Mouse (Mus musculus): ENCODE measurements at regions not wholly inside any gene's neighbourhood (a gene's known extent, or its start where the extent isn't known, plus 50 kb on each side); places are given as distances from the start of the nearest gene placed in this dataset.

DNA sequence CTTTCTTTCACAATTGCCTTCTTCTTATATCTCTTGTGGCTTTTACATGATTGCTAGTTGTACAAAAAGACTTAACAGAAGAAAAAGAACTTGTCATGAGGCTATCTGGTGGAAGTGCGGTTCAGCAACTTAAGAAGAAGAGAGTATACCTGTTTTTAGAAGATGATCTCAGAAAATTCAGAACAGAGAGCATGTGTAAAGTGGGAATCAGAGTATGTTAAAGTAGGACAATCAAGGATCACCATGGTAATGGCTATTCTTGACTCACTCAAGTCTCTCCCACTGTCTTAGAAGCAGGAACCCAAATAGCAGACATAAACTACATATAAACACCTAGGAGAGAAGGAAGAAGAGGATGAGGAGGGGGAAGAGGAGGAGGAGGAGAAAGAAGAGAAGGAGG, 857.9 kb upstream of the Nr2f1 start:
- DNase-seq (ENCODE audit: low spot score) = no peak

DNA sequence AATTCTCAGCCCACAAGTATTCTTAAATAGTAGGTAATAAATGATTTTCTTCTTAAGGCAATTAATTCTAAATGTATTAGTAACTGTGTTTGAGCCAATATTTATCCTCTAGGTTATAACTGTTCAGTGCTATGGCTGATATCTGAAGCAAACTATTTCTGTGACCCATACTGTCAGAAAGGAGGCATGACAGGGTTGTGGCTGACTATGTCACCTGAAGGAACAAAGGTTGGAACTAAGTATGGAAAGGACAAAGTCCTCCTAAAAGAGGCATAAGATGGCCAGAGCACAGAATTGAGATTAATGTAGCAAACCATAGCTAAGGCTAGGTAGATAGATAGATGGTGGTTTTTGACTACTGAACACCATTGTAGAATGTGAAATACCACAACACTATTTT, 854.9 kb upstream of the Nr2f1 start:
- DNase-seq (ENCODE audit: low spot score) = no peak

DNA sequence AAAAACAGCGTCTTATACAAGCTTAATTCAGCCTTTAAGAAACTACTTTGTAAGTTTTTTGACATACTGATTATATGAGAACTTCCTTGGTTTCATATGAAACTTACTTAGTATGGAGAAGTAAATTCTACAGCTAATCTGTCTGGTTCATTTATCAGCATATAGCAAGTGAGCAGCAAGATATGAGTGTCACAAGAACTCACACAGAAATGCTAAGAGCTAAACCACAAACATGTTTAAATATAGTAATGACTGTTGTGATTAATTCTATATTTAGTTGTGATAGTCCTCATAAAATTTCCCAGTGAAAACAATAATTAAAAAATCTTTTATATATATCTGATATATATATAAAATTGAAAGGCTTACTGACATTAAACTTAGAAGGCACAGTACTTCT, 853.9 kb upstream of the Nr2f1 start:
- no peak for DNase-seq (ENCODE audit: low spot score)

DNA sequence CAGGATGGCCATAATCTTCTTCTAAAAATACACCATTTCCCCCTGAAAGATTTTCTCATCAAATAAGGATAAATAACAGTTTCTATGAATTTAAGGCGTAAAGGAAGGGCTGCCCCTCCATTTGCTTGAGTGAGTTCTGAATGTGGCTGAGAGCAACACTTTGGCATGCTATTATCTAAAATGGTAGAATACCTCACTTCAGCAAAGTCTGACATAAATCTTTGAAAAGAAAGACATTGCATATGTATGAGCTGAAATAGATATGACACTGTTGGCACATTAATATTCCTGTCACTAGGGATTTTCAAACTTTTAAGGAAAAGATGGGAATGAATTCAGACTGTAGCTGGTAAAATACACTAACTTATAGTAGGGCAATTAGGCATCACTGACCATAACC, 847.7 kb upstream of the Nr2f1 start:
- DNase-seq (ENCODE audit: low spot score) = no peak

DNA sequence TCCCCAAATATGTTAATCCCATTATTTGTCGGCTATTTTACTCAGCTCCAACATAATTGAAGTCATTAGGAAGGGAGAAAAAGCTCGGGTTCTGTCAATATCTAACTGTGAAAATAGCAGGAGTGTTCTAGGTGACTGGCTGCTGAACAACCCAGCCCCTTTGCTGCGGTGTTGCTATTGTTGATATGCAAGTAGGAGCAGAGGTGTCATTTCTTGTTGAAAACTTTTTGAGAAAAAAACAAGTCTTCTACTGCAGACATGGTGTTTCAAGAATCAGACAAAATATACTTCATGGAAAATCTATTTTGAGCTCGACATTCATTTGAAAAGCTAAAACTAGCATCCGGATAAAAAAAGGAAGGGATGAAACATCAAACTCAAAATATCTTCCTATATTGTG, 845.1 kb upstream of the Nr2f1 start:
- no peak for DNase-seq (ENCODE audit: low spot score)

- no peak for DNase-seq (ENCODE audit: low spot score)
Observed at GRCm38 (mm10) chr13:79037883-79038282, 838.3 kb upstream of the Nr2f1 start.

- no peak for DNase-seq (ENCODE audit: low spot score)
Observed at GRCm38 (mm10) chr13:79035276-79035675, 835.7 kb upstream of the Nr2f1 start.

DNA sequence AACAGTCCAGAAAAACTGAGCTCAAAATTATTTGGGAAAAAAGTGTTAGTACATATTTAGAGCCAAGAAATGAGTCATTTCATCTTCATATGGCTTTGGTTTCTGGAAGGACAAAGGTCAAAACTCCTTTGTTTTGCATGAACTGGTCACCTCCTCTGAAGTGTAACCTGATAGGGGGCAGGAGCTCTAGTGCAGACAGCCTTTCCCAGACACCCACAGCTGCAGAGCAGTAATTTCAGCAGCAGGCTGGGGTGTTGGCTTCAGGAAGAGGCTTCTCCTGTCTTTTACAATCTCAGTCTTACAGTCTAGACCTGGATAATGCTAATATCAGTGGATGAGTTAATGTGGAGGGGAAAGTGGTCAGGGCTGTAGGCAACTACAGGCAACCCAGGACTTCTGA, 830.4 kb upstream of the Nr2f1 start:
- DNase-seq (ENCODE audit: low spot score) = peak; percentile 4

- DNase-seq (ENCODE audit: low spot score) = peak; percentile 22
Observed at GRCm38 (mm10) chr13:79027877-79028760, 828.6 kb upstream of the Nr2f1 start.

- no peak for DNase-seq (ENCODE audit: low spot score)
Observed at GRCm38 (mm10) chr13:79025645-79026044, 826.1 kb upstream of the Nr2f1 start.

DNA sequence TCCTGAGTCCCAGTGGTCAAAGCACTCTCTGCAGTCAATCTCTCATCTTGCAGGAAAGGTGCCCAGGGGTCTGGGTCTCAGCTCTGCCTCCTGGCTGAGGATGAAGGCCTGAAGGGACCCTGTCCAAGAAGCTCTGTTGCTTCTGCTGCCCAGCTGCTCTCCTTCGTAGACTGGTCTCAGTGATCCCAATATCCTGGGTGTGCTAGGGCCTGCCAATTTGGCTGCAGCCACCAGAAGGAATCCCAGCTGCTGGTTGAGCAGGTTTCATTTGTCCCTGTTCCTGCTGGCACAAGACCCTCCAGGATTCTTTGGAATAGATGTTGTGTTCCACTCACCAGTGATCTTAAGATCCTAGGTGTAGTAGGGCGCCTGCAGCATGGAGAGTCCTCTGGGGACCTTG, 818.5 kb upstream of the Nr2f1 start:
- no peak for DNase-seq (ENCODE audit: low spot score)

GRCm38 (mm10) chr13:79003313-79003712, 803.8 kb upstream of the Nr2f1 start:
- no peak for DNase-seq (ENCODE audit: low spot score)

DNA sequence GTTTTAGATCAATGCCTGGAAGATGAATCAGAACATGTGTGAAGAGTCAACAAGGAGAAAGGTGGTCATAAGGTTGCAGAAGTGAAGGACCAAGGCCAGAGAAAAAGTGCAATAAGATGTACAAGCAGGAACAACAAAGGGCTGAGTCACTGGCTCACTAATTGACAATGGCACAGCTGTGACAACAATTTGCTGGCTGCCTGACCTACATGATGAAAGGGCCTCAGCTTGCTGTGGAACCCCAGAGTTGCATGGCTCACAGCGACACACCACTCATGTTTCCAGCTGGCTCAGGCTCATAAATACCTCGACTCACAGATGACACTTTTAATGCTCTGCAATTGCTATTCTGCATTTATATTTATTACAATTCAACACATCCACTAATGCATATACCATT, 799.3 kb upstream of the Nr2f1 start:
- no peak for DNase-seq (ENCODE audit: low spot score)

GRCm38 (mm10) chr13:78992326-78992725, 792.8 kb upstream of the Nr2f1 start:
- DNase-seq (ENCODE audit: low spot score) = no peak

- DNase-seq (ENCODE audit: low spot score) = no peak
Observed at GRCm38 (mm10) chr13:78985921-78986320, 786.4 kb upstream of the Nr2f1 start.

DNA sequence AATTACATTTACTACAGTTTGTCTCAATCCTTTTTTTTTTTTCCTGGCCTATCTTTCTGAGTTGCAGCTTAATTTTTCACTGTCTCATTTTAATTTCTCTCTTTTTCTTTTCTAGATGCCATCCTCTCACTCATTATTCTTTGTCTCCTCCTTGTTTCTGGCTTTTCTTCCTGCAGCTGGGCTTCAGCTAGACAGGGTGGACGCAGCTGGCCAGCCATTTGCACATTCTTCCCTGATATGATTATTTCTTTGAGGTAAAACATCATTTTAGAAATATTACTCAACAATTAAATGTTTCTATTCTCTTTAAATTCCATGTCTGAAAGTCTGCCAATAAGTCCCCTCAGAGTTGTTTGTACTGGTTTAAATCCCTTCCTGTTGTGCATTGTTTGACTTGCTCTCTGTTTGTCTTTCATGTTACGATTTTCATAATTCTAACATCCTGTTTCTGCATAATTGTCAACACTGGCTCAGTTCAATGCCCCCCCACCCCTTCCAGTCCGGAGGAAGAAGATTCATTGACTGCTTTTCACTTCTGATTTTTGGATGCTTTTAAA, 777.7 kb upstream of the Nr2f1 start:
- DNase-seq (ENCODE audit: low spot score) = no peak

DNA sequence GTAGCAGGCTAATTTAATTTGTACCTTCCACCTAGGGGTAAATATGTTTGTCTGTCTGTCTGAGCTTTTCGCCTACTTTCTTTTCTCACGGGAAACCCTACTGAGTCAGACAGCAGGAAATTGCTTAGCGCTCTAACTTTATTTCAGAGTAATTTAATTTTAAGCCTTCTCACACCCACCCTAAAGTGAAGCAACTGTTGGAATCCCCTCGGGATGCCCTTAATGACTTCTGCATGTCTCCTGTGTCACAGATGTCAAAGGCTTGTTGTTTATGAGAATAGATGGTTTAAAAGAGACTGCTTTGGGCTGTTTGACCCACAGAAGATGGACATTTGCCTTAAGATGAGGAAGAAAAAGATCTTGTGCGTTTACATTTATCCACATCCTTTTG, 738.8 kb upstream of the Nr2f1 start:
- no peak for DNase-seq (ENCODE audit: low spot score)

- no peak for DNase-seq (ENCODE audit: low spot score)
Observed at GRCm38 (mm10) chr13:78937389-78938350, 738.1 kb upstream of the Nr2f1 start.

DNA sequence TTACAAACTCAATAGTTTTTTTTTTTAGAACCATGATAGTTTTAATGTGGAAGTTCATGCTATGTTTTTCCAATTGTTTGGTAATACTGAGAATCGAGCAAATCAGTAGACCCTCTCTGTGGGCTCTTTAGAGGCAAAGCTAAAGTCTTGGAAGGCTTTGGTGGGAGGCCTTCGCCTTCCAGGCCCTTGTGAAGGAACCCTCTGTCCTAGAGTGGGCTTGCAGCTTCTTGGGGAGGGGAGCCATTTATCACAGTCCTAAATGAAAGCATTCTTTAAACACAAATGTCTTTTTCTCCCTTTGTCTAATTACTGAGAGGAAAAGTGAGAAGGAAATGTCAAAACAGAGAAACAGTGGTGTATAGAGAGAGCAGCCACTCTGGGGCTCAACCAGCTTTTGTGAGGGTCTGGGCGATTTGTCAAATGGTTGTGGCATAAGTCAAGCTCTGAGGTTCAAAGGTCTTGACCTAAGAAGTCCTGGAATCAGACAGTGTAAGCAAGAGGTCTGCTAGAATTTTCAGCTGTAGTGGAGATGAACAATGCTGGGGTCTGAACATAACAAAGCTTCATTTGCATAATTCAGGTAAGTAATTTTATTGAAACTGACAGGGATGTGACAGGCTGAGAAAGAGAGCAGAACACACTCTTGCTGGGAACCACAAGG, 736.6 kb upstream of the Nr2f1 start:
- no peak for DNase-seq (ENCODE audit: low spot score)

GRCm38 (mm10) chr13:78928347-78928746, 728.8 kb upstream of the Nr2f1 start:
- no peak for DNase-seq (ENCODE audit: low spot score)

DNA sequence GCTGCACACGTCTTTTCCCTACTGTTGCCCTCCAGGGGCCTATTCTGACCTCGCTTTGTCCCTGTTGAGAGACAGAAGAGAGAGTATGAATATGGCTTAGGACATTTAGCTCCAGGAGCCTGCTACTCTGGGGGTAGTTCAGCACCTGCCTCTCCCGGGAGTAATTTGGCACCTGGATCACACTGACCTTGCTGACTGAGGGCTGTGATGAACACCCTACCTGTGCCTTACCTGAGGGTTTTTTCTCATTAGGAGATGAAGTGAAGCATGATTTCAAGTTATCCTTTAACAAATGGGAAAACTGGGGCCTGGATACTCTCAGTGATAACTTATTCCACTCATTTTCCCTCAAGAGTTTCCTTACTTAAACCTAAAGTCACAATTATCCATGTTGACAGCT, 721.2 kb upstream of the Nr2f1 start:
- no peak for DNase-seq (ENCODE audit: low spot score)

DNA sequence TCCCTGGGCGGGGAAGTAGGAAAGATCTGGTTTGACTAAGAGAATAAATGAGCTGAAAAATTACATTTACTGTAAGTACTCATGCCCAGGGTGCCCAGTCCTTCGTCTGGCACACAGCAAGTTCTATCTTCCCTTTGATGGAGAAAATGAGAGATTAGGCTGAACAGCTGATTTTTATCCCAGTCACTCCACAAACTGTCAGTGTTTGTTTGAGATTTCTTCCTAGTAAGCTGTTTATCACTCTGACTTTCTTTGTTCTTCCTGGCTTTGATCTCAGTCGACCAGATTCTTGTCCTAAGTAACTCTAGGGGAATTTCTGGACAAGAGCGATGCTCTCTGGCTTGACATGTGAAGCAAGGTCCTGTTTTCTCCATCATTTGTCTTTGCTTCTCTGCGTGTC, 710.3 kb upstream of the Nr2f1 start:
- no peak for DNase-seq (ENCODE audit: low spot score)
